Mouse (Mus musculus): Measurements from ENCODE around the gene Igsf9.

The Igsf9 gene

GRCm38 (mm10) chr1:172468301-172468877, 13.2 kb upstream of the Igsf9 start:
- no peak for DNase-seq (ENCODE audit: low read depth)

- no peak for DNase-seq (ENCODE audit: low read depth)
Measured at GRCm38 (mm10) chr1:172469373-172469772, 12.2 kb upstream of the Igsf9 start.

DNA sequence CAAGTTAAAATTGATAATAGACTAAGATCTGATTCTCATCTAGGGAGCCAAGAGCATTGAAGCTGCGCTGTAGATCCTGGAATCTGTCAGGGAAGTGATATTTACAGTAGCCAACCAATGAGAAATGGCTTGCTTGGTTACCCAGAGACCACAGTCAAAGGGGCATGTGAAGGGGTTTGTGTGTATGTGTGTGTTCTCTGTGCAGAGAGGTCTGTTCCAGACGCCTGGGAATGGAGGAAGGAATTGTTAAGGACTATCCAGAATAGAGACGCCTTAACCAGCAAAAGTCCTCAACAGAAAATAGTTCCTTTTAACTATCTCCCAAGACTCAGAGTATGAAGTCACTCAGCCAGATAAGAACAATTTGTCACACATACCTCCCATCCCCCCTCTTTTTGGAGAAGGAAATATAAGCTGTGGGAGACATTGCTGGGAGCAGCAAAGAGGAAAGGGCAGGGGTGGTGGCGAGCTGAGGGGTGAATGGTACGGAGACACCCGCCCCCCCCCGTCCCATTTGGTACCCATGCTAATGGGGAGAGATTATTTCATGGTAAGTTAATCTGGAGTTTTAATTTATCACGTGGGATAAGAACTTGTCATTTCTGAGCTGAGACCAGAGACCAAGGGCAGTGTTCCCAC, 11.7 kb upstream of the Igsf9 start:
- no peak for DNase-seq (ENCODE audit: low read depth)

GRCm38 (mm10) chr1:172472909-172473308, 8.7 kb upstream of the Igsf9 start:
- no peak for DNase-seq (ENCODE audit: low read depth)

GRCm38 (mm10) chr1:172474196-172474595, 7.4 kb upstream of the Igsf9 start:
- DNase-seq (ENCODE audit: low read depth) = no peak

GRCm38 (mm10) chr1:172475054-172475741, 6.4 kb upstream of the Igsf9 start, which contains the start of gene Slamf9:
TSS of gene Slamf9 (plus strand) at chr1:172475358.
- peak; percentile 60 for DNase-seq (ENCODE audit: low read depth)

DNA sequence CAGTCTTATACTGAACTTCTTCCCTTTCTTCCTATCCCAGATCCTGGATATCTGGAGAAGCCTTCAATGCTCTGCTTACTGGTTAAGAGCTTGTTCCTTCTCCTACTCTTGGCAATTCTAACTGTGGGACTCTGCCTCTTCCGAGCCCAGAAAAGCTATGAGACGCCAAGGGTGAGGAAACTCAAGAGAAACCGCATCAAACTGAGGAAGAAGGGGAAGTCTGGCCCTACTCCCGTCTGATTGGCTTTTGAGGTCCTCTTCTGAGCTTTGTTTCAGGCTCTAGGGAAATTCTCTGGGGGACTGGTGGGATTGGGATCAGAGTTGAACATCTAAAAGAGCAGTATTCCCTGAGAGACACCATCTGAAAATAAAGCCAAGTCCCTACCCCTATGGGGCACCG, 3.6 kb upstream of the Igsf9 start:
- DNase-seq (ENCODE audit: low read depth) = no peak

DNA sequence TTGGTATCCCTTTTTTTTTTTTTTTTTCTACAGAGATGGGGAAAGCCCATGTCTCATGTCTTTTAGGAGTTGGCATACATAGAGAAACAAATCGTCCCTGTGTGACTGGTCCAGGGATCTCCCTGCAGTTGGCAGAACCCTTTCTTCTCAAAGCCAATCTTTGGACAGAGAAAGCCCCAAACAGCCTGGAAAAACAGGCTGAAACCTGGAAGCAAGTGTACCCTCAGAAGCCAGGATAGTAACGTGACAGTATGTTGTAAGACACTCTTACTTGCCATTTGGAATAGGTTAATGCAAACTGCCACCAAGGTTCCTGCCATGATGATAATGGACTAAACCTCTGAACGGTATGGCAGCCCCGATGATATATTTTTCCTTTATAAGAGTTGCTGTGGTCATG, 1.2 kb upstream of the Igsf9 start:
- DNase-seq (ENCODE audit: low read depth) = no peak

GRCm38 (mm10) chr1:172481111-172481510, 477 bp upstream of the Igsf9 start:
- DNase-seq (ENCODE audit: low read depth) = no peak

- no peak for DNase-seq (ENCODE audit: low read depth)
Measured at GRCm38 (mm10) chr1:172482518-172483360, 1.2 kb downstream of the Igsf9 start.

DNA sequence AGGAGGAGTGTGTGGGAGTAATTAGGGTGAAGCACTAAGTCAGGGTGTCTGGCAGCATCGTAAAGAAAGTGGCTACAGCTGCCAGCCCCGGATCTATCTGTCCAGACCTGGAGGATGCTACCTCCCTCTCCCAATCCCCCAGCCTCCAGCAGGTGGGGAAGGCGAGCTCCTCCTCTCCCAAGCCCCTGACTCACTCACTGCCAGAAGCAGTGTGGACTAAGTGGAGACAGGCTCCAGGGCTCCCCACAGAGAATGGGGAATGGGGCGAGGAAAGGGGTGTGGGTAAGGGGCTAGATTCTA, 1.7 kb downstream of the Igsf9 start:
- no peak for DNase-seq (ENCODE audit: low read depth)

GRCm38 (mm10) chr1:172484236-172484635, 2.6 kb downstream of the Igsf9 start:
- DNase-seq (ENCODE audit: low read depth) = no peak

- no peak for DNase-seq (ENCODE audit: low read depth)
Measured at GRCm38 (mm10) chr1:172484671-172485070, 3.1 kb downstream of the Igsf9 start.

- DNase-seq (ENCODE audit: low read depth) = no peak
Measured at GRCm38 (mm10) chr1:172485821-172486220, 4.2 kb downstream of the Igsf9 start.

DNA sequence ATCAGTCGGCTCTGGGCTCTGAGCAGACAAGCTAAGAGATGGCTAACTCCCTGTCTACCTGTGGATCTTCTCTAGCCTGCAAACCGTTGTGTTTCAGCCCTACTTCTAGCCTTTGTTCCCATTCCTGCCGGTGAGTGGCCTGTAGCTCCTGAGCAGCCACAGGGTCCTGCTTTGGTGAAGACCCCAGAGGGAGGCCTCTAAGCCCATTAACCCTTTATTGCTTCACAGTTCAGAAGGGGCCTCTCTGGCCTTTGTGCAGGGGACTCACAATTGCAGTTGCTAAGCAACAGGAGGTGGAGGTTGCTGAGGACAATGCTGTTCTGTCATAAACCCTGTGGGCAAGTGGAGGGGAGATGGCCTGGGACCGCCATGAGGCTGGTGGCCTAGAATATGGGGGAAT, 4.6 kb downstream of the Igsf9 start:
- no peak for DNase-seq (ENCODE audit: low read depth)

DNA sequence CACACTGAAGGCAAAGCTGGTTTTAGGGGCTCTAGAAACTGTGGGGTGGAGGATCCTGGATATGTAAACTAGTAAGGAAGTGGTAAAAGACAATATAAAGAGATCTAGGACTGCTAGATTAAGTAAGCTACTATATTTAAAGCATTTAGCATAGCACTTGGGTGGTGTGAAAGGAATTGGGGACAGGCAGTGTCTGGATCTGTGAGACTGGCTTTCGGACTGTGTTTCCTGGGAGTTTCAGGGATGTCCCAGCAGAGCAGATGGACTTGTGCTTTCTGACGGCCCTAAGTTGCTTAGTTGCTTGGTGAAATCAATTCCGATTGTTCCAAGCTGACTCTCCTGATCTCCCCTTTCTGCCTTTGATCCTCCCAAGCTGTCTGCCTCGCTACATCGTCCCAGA, 5.1 kb downstream of the Igsf9 start:
- DNase-seq (ENCODE audit: low read depth) = no peak

- no peak for DNase-seq (ENCODE audit: low read depth)
Measured at GRCm38 (mm10) chr1:172487859-172488258, 6.3 kb downstream of the Igsf9 start.

DNA sequence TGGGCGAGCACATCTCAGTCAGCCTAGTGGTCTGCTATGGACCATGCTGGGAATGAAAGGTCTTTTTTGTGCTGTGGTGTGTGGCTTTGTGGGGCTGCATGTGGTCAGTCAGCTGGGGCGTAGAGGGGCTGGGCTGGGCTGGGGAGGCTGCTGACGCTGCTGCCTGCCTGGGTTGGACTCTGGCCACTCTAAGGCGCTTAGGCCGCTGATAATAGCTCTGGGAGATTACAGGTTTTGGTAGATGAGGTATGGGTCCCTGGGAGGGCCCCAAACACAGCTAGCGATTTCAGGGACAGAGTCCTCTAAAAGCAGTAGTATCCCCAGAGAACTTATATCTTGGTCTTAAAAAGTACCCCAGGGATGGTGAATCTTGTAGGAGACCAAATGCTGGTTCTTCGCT, 7.2 kb downstream of the Igsf9 start:
- DNase-seq (ENCODE audit: low read depth) = no peak

GRCm38 (mm10) chr1:172489585-172490250, 8.1 kb downstream of the Igsf9 start:
- DNase-seq (ENCODE audit: low read depth) = no peak

DNA sequence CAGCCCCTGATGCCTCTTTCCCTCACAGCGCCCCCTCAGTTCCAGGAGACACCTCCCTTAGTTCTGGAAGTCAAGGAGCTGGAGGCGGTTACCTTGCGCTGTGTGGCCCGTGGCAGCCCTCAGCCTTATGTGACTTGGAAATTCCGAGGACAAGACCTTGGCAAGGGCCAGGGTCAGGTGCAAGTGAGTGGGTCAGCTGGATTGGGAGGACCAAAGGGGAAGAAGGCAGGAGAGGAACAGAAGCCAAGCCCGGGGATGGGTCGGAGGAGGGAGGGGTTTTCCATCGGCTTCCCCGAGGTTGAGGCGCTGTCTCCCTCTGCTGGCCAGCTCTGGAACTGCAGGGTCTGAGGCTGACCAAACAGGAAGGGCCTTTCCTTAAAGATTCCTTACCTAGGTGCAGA, 8.7 kb downstream of the Igsf9 start:
- peak; percentile 62 for DNase-seq (ENCODE audit: low read depth)

DNA sequence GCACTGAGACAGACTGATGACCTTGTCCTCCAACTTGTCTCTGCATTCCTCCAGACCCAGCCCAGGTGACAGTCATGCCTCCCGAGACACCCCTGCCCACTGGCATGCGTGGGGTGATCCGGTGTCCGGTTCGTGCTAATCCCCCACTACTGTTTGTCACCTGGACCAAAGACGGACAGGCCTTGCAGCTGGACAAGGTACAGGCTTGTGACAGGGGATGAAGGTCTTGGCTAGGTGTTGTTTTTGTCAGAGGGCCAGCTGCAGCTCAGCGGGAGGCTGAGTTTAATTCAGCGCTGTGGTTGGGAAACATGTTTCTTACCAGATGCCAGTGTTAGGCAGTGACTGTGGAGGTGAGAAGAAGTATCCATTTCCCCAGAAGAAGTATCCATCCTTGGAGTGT, 10.5 kb downstream of the Igsf9 start:
- DNase-seq (ENCODE audit: low read depth) = no peak

DNA sequence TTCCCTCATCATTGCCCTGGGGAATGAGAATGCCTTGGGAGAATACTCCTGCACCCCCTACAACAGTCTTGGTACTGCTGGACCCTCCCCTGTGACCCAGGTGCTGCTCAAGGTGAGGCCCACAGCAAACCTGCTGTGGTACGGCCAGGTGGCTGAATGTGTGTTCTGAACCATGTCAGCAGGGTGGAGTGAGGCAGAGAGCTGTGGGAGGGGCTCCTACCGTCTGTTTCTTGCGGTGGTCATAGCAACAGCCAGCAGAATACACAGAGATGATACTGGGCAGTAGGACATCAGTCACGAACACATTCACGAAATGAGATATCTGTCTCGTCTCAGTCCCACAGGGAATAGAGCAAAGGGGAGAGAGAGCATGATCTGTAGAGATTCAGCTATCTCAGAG, 11.9 kb downstream of the Igsf9 start:
- no peak for DNase-seq (ENCODE audit: low read depth)
